Mouse (Mus musculus): Measurements from ENCODE around the gene Glrx. TPM values are rescaled to one million over a fixed set of nuclear protein-coding genes. Genes with fewer than 3 reads are reported as not detected.

Glrx gene
- polyA plus RNA-seq, 1 experiment from 2014 or later = 27.6 TPM

- H3K9ac ChIP-seq (ENCODE audit: low read length) = no peak overlapping the region
- no peaks in the 10 kb centered on the region for H3K36me3 ChIP-seq (ENCODE audit: control insufficient read depth, insufficient read depth, low read length)
- H3K4me2 ChIP-seq (ENCODE audit: low read depth, severe bottlenecking) = no peak overlapping the region
- no peaks in the 10 kb centered on the region for H3K9me3 ChIP-seq (ENCODE audit: control insufficient read depth, low read length)
- no peaks in the 10 kb centered on the region for H3K27me3 ChIP-seq (ENCODE audit: control insufficient read depth, insufficient read depth, low read length)
- 0 out of 2 replicates have a peak, but pooled peaks cover 2% of the 10 kb centered on the region for H3K4me1 ChIP-seq (ENCODE audit: control insufficient read depth, insufficient read depth, low read length)
- no peak overlapping the region for H3K27ac ChIP-seq (replicated peaks; ENCODE audit: low read depth, low read length)
- H3K4me3 ChIP-seq (ENCODE audit: low read depth, low read length) = no peak overlapping the region
- DNase-seq (ENCODE audit: low spot score) (no peak), ATAC-seq (ENCODE audit: insufficient number of reproducible peaks, low FRiP score, low TSS enrichment, low read depth) (no peak)
- WGBS = 89% methylated on average over 5 of the region's 5 CpGs
Observed at GRCm38 (mm10) chr13:75843331-75843730, 3.7 kb downstream of the Glrx start.

GRCm38 (mm10) chr13:75843993-75844683 lies 4.5 kb downstream of the Glrx start:
- Histone ChIP-seq H3K27me3 (ENCODE audit: control insufficient read depth, insufficient read depth, low read length) (no peaks in the 10 kb centered on the region), H3K36me3 (ENCODE audit: control insufficient read depth, insufficient read depth, low read length) (no peaks in the 10 kb centered on the region), H3K4me3 (ENCODE audit: low read depth, low read length) (no peak overlapping the region), H3K9ac (ENCODE audit: low read length) (no peak overlapping the region), H3K27ac (replicated peaks; ENCODE audit: low read depth, low read length) (no peak overlapping the region), H3K4me1 (ENCODE audit: control insufficient read depth, insufficient read depth, low read length) (0 out of 2 replicates have a peak, but pooled peaks cover 2% of the 10 kb centered on the region), H3K4me2 (ENCODE audit: low read depth, severe bottlenecking) (no peak overlapping the region), H3K9me3 (ENCODE audit: control insufficient read depth, low read length) (no peaks in the 10 kb centered on the region)
- no peak for DNase-seq (ENCODE audit: low spot score)
- WGBS = 88% methylated on average over 8 of the region's 8 CpGs
- no peak for ATAC-seq (ENCODE audit: insufficient number of reproducible peaks, low FRiP score, low TSS enrichment, low read depth)

GRCm38 (mm10) chr13:75844833-75845518 lies 5.3 kb downstream of the Glrx start:
- Histone ChIP-seq H3K4me1 (ENCODE audit: control insufficient read depth, insufficient read depth, low read length) (0 out of 2 replicates have a peak, but pooled peaks cover 2% of the 10 kb centered on the region), H3K27me3 (ENCODE audit: control insufficient read depth, insufficient read depth, low read length) (no peaks in the 10 kb centered on the region), H3K36me3 (ENCODE audit: control insufficient read depth, insufficient read depth, low read length) (no peaks in the 10 kb centered on the region), H3K4me3 (ENCODE audit: low read depth, low read length) (no peak overlapping the region), H3K9me3 (ENCODE audit: control insufficient read depth, low read length) (no peaks in the 10 kb centered on the region), H3K4me2 (ENCODE audit: low read depth, severe bottlenecking) (no peak overlapping the region), H3K9ac (ENCODE audit: low read length) (no peak overlapping the region), H3K27ac (replicated peaks; ENCODE audit: low read depth, low read length) (no peak overlapping the region)
- no peak for DNase-seq (ENCODE audit: low spot score)
- ATAC-seq (ENCODE audit: insufficient number of reproducible peaks, low FRiP score, low TSS enrichment, low read depth) = no peak
- WGBS = 90% methylated on average over 2 of the region's 2 CpGs

GRCm38 (mm10) chr13:75845519-75846166 lies 6.0 kb downstream of the Glrx start:
- H3K9ac ChIP-seq (ENCODE audit: low read length) = no peak overlapping the region
- 0 out of 2 replicates have a peak, but pooled peaks cover 2% of the 10 kb centered on the region for H3K4me1 ChIP-seq (ENCODE audit: control insufficient read depth, insufficient read depth, low read length)
- DNase-seq (ENCODE audit: low spot score) (no peak), ATAC-seq (ENCODE audit: insufficient number of reproducible peaks, low FRiP score, low TSS enrichment, low read depth) (no peak)
- no peaks in the 10 kb centered on the region for H3K36me3 ChIP-seq (ENCODE audit: control insufficient read depth, insufficient read depth, low read length)
- H3K4me2 ChIP-seq (ENCODE audit: low read depth, severe bottlenecking) = no peak overlapping the region
- H3K4me3 ChIP-seq (ENCODE audit: low read depth, low read length) = no peak overlapping the region
- no peaks in the 10 kb centered on the region for H3K27me3 ChIP-seq (ENCODE audit: control insufficient read depth, insufficient read depth, low read length)
- H3K9me3 ChIP-seq (ENCODE audit: control insufficient read depth, low read length) = no peaks in the 10 kb centered on the region
- H3K27ac ChIP-seq (replicated peaks; ENCODE audit: low read depth, low read length) = no peak overlapping the region
- 66% methylated on average over 4 of the region's 4 CpGs for WGBS

GRCm38 (mm10) chr13:75847027-75847426 lies 7.4 kb downstream of the Glrx start:
- ATAC-seq (ENCODE audit: insufficient number of reproducible peaks, low FRiP score, low TSS enrichment, low read depth) (no peak), DNase-seq (ENCODE audit: low spot score) (no peak)
- no peak overlapping the region for H3K4me2 ChIP-seq (ENCODE audit: low read depth, severe bottlenecking)
- H3K27me3 ChIP-seq (ENCODE audit: control insufficient read depth, insufficient read depth, low read length) = no peaks in the 10 kb centered on the region
- no peak overlapping the region for H3K9ac ChIP-seq (ENCODE audit: low read length)
- no peak overlapping the region for H3K27ac ChIP-seq (replicated peaks; ENCODE audit: low read depth, low read length)
- H3K9me3 ChIP-seq (ENCODE audit: control insufficient read depth, low read length) = no peaks in the 10 kb centered on the region
- no peaks in the 10 kb centered on the region for H3K4me1 ChIP-seq (ENCODE audit: control insufficient read depth, insufficient read depth, low read length)
- 86% methylated on average over 6 of the region's 6 CpGs for WGBS
- no peak overlapping the region for H3K4me3 ChIP-seq (ENCODE audit: low read depth, low read length)
- no peaks in the 10 kb centered on the region for H3K36me3 ChIP-seq (ENCODE audit: control insufficient read depth, insufficient read depth, low read length)

- Histone ChIP-seq H3K27me3 (ENCODE audit: control insufficient read depth, insufficient read depth, low read length) (no peaks in the 10 kb centered on the region), H3K4me3 (ENCODE audit: low read depth, low read length) (no peak overlapping the region), H3K9ac (ENCODE audit: low read length) (no peak overlapping the region), H3K27ac (replicated peaks; ENCODE audit: low read depth, low read length) (no peak overlapping the region), H3K36me3 (ENCODE audit: control insufficient read depth, insufficient read depth, low read length) (no peaks in the 10 kb centered on the region), H3K4me2 (ENCODE audit: low read depth, severe bottlenecking) (no peak overlapping the region), H3K4me1 (ENCODE audit: control insufficient read depth, insufficient read depth, low read length) (no peaks in the 10 kb centered on the region), H3K9me3 (ENCODE audit: control insufficient read depth, low read length) (no peaks in the 10 kb centered on the region)
- WGBS = 87% methylated on average over 4 of the region's 4 CpGs
- ATAC-seq (ENCODE audit: insufficient number of reproducible peaks, low FRiP score, low TSS enrichment, low read depth) (no peak), DNase-seq (ENCODE audit: low spot score) (no peak)
Observed at GRCm38 (mm10) chr13:75852027-75852426, 12.4 kb downstream of the Glrx start.

- Histone ChIP-seq H3K4me1 (ENCODE audit: control insufficient read depth, insufficient read depth, low read length) (no peaks in the 10 kb centered on the region), H3K4me2 (ENCODE audit: low read depth, severe bottlenecking) (no peak overlapping the region), H3K27ac (replicated peaks; ENCODE audit: low read depth, low read length) (no peak overlapping the region), H3K36me3 (ENCODE audit: control insufficient read depth, insufficient read depth, low read length) (no peaks in the 10 kb centered on the region), H3K9me3 (ENCODE audit: control insufficient read depth, low read length) (no peaks in the 10 kb centered on the region), H3K9ac (ENCODE audit: low read length) (no peak overlapping the region), H3K4me3 (ENCODE audit: low read depth, low read length) (no peak overlapping the region), H3K27me3 (ENCODE audit: control insufficient read depth, insufficient read depth, low read length) (no peaks in the 10 kb centered on the region)
- 93% methylated on average over 3 of the region's 3 CpGs for WGBS
- no peak for ATAC-seq (ENCODE audit: insufficient number of reproducible peaks, low FRiP score, low TSS enrichment, low read depth)
- no peak for DNase-seq (ENCODE audit: low spot score)
Observed at GRCm38 (mm10) chr13:75853118-75853517, 13.4 kb downstream of the Glrx start.

GRCm38 (mm10) chr13:75859264-75859844 lies 19.7 kb downstream of the Glrx start:
- Histone ChIP-seq H3K4me1 (ENCODE audit: control insufficient read depth, insufficient read depth, low read length) (no peaks in the 10 kb centered on the region), H3K9ac (ENCODE audit: low read length) (no peak overlapping the region), H3K4me3 (ENCODE audit: low read depth, low read length) (no peak overlapping the region), H3K9me3 (ENCODE audit: control insufficient read depth, low read length) (no peaks in the 10 kb centered on the region), H3K36me3 (ENCODE audit: control insufficient read depth, insufficient read depth, low read length) (no peaks in the 10 kb centered on the region), H3K4me2 (ENCODE audit: low read depth, severe bottlenecking) (no peak overlapping the region), H3K27ac (replicated peaks; ENCODE audit: low read depth, low read length) (no peak overlapping the region), H3K27me3 (ENCODE audit: control insufficient read depth, insufficient read depth, low read length) (no peaks in the 10 kb centered on the region)
- no peak for ATAC-seq (ENCODE audit: insufficient number of reproducible peaks, low FRiP score, low TSS enrichment, low read depth)
- WGBS = 80% methylated on average over 1 of the region's 1 CpGs
- DNase-seq (ENCODE audit: low spot score) = no peak

Measured in limb, embryonic 11.5 days (tissue).